In the genomic region with DNA sequence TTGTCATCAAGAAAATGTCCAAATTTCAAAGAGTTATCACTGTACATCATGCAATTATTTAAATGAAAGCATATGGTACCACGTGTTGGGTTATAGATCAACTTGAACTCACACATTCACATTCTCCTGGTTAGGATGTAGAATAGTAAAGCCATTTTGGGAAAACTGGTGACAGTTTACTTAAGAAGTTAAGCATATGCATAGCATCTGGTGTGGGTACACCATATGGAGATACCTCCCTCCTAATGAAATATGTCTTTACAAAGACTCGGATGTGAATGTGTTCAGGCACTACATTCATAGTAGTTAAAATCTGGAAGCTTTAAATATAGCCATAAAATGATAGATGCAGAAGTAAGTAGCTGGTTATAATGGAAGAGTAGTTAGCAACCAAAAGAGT, we compare ENCODE assay signal across 20 mouse cellular contexts.
"Had no signal": no experiment of that assay in that cellular context is flagged by ENCODE, and none has a peak within 500 bp of the region (broad histone marks: within the 10 kb centered on the region; RNA-seq: fewer than 3 reads in every experiment).

No protein-coding gene starts in this region.

- DNase-seq: lung, adult 2 months; lung, postnatal 14 days; lung, postnatal 36 days; retina, postnatal 1 day; right cerebral cortex, adult 18-20 months; right cerebral cortex, postnatal 25 days; right cerebral cortex, postnatal 4 days; spleen, adult 18-20 months; thymus, adult 2 months; thymus, postnatal 25 days; thymus, postnatal 4 days had no signal

- H3K36me3 ChIP-seq: lung, embryonic 15.5 days; midbrain, embryonic 13.5 days; midbrain, embryonic 15.5 days; neural tube, embryonic 13.5 days; neural tube, embryonic 15.5 days had no signal

- H3K4me2 ChIP-seq: lung, embryonic 15.5 days; midbrain, embryonic 11.5 days; midbrain, embryonic 13.5 days; midbrain, embryonic 15.5 days; neural tube, embryonic 13.5 days; neural tube, embryonic 15.5 days had no signal

- H3K4me1 ChIP-seq: lung, embryonic 15.5 days; megakaryocyte, embryonic 14.5 days; midbrain, embryonic 13.5 days; midbrain, embryonic 15.5 days; neural tube, embryonic 13.5 days; neural tube, embryonic 15.5 days had no signal

- H3K9me3 ChIP-seq: lung, embryonic 15.5 days; midbrain, embryonic 13.5 days; midbrain, embryonic 15.5 days; neural tube, embryonic 13.5 days; neural tube, embryonic 15.5 days had no signal

- H3K27ac ChIP-seq: lung, embryonic 15.5 days; macrophage; midbrain, embryonic 13.5 days; midbrain, embryonic 15.5 days; neural tube, embryonic 13.5 days; neural tube, embryonic 15.5 days had no signal

- H3K4me3 ChIP-seq: lung, embryonic 15.5 days; megakaryocyte, embryonic 14.5 days; midbrain, embryonic 13.5 days; midbrain, embryonic 15.5 days; neural tube, embryonic 13.5 days; neural tube, embryonic 15.5 days had no signal

- H3K27me3 ChIP-seq: lung, embryonic 15.5 days; megakaryocyte, embryonic 14.5 days; midbrain, embryonic 13.5 days; midbrain, embryonic 15.5 days; neural tube, embryonic 13.5 days; neural tube, embryonic 15.5 days had no signal

- ATAC-seq: lung, postnatal 0 days; midbrain, embryonic 13.5 days; midbrain, embryonic 15.5 days had no signal

- H3K9ac ChIP-seq: lung, embryonic 15.5 days; midbrain, embryonic 13.5 days; midbrain, embryonic 15.5 days; neural tube, embryonic 13.5 days; neural tube, embryonic 15.5 days had no signal
